Mouse (Mus musculus) gastrocnemius, adult 8-10 months (tissue): Measurements from ENCODE around the gene Trim30a. TPM values are rescaled to one million over a fixed set of nuclear protein-coding genes. Genes with fewer than 3 reads are reported as not detected.
"Not testable (repeated sequence)": the region's sequence is repeated elsewhere in the genome, so short reads cannot be mapped to it uniquely, and the experiment has no call there.

Experiments
- DNase-seq, 2 experiments: peaks; one replicate each; pipeline ENCODE4 v3.0.0; 2022; ENCODE audit warnings: low spot score in 2 of 2
- total RNA-seq, 4 experiments: library from RNA; stranded (reverse); gene quantifications; 2 replicates each; pipeline ENCODE4 v1.2.4; 2022

Gene Trim30a
- total RNA-seq = under 1 TPM; 0.53 to 0.96 (median 0.82) TPM

DNA sequence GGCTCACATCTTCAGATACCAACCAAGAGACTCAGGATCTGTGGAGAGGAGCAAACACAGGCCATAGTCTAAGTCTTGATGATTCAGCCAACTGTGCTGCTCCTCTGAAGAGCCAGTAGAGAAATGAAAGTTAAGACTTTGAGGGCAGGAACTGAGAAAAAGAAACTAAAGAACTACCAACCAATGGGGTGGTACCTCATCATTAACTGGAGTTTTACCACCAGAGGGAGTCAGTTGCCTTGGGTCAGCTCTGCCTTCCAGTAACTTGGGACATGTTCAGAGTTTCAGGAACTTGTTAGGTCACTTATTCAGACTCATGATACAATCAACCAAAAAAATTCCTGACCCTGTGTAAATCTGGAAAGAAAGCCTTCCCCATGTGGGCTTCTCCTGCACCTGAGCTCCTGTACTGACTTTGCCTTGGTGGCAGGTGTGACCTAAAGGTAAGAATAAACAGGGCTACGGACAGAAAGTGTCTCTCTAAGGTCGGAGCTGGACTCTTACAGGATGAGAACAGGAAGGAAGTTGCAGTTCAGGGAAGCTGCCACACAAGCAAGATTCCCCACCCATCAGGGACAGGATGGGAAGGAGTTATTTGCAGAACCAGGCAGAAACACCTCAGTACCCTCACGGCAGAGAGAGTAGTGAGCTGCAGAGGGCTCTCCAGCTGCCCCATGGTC lies at the start of gene Trim30a:
Gene Trim30a (minus strand): TSS at position 129 of the 680 bp plus-strand sequence.
- no peak for DNase-seq

DNA sequence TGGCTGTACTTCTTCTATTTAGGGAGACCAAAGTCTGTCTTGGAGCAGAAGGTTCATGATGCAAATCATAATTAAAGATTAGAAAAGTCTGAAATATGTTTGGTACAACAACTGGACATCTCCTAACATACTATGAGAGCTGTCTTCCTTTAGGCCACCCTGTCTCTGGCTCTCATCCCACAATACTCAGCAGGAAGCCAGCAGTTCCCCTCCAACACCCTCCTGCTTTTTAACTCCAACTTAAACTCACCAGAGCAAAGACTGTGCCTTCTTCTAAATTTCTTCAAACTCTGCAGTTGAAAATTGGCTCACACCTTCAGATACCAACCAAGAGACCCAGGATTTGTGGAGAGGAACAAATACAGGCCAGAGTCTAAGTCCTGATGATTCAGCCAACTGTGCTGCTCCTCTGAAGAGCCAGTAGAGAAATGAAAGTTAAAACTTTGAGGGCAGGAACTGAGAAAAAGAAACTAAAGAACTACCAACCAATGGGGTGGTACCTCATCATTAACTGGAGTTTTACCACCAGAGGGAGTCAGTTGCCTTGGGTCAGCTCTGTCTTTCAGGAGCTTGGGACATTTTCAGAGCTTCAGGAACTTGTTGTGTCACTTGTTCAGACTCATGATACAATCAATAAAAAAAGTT lies 42.5 kb upstream of the Trim30a start, which contains the start of gene Trim30d:
Gene Trim30d (minus strand): TSS at position 429 of the 645 bp plus-strand sequence.
- DNase-seq = not testable (repeated sequence)

DNA sequence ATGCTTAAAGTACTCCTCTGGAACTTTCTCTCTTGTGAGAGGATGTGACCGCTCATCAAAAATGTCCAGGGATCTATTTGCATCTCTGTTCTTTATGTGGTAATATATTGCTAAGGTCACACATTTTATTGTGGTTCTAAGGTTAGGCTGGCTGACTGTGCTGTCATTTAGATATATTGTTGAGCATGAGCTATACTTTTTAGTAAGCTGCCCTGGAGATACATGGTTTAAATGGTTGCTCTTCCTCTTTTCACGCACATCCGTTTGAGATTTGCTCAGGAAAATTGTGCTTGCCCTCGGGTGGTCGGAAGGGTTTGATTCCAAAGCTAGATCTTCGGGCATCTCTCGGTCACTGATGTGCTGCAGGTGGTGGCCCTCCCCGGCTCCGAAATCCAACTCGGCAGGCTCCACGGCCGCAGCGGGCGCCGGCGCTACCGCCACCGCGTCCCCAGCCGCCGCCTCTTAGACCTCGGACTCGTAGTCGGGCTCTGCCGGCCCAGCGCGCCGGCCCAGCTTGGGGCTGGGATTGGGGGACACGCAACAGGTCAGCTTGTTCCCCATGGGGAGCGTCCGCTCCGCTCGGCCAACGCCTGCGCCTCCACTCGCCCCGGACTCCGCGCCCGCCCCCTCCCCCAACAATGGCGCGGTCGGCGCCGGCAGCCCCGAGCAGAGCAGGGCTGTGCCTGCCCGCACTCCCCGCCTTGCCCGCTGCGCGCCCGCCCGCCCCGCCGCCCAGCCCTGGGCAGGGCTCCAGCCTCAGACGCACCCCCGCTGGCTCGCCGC lies 36.8 kb upstream of the Trim30a start:
- no peak for DNase-seq

DNA sequence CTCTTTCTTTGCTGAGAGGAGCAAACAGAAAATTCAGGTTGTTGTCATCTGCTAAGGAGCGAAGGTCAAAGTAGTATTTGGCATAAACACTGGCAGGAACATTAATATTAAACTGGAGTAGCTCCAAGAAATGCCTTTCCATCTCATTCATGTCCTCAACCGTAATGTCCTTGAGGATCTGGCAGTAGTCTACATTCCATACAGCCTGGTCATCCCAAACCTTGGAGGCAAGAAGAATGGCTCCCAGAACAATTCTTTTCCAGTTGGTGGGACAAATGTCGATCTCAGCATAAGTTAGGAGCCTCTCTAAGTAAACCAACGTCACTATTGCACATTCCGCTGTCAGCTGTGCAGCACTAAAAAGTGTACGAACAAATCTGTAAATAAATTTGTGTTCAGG lies 36.2 kb upstream of the Trim30a start:
- not testable (repeated sequence) for DNase-seq

DNA sequence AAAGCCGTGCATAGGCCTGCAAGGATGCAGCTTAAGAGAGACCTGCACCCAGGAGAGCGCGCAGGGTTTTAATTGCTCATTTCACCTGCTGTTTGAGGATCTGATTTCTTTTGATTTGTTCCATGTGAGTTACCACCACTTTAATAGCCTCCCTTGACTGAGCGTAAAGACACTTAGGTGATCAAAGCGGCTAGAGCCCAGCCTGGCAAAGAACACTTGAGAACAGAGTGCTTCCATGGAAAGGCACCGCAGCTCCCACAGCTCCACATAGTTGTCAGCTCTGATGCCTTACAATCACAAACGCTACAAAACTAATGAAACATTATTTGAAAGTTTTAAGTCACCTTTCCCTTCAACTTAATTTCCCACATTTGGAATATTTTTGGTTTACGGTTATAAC lies 34.5 kb upstream of the Trim30a start:
- DNase-seq = not testable (repeated sequence)

DNA sequence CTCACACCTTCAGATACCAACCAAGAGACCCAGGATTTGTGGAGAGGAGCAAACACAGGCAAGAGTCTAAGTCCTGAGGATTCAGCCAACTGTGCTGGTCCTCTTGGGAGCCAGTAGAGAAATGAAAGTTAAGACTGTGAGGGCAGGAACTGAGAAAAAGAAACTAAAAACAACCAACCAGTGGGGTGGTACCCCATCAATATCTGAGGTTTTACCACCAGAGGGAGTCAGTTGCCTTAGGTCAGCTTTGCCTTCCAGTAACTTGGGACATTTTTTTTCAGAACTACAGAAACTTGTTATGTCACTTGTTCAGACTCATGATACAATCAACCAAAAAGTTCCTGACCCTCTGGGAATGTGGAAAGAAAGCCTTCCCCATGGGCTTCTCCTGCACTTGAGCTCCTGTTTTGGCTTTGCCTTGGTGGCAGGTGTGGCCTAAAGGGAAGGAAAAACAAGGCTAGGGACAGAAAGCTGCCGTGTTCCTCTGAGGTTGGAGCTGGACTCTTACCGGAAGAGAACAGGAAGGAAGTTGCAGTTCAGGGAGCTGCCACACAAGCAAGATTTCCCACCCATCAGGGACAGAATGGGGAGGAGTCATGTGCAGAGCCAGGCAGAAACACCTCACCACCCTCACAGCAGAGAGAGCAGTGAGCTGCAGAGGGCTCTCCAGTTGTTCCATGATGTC lies 18.9 kb downstream of the Trim30a start:
- DNase-seq = no peak

DNA sequence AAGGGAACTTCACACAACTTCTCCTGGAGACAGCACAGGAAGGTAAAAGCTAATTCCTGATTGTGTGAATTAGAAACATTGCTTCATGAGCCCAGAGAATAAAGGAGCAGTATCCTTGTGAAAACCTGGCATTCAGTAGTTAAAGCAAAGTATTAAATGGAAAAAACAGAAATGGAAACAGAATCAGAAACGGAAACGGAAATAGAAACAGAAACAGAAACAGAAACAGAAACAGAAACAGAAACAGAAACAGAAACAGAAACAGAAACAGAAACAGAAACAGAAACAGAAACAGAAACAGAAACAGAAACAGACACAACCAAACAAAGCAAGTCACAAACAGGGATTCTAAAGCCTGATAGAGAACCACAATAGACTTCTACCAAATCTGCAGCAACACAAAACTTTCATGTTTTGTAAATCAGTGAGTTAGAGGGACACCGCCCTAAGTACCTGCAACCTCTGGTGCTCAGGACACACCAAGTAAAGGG lies 60.5 kb downstream of the Trim30a start:
- no peak for DNase-seq

DNA sequence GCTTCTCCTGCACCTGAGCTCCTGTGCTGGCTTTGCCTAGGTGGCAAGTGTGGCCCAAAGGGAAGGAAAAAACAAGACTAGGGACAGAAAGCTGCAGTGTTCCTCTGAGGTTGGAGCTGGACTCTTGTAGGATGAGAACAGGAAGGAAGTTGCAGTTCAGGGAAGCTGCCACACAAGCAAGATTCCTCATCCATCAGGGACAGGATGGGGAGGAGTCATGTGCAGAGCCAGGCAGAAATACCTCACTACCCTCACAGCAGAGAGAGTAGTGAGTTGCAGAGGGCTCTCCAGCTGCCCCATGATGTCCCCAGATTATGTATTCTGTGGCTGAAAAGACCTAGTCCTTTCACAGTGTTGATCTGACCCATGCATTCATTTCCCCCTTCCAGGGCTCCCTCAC lies 63.9 kb downstream of the Trim30a start:
- no peak for DNase-seq

DNA sequence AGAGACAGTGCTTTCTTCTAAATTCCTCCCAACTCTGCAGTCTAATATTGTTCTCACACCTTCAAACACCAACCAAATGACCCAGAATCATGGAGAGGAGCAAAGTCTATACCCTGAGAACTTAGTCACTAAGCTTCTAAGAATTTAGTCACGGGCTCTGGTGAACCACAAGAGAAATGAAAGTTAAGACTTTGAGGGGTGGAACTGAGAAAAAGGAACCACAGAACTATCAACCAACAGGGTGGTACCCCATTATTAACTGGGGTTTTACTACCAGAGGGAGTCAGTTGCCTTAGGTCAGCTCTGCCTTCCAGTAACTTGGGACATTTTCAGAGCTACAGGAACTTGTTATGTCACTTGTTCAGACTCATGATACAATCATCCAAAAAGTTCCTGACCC lies 64.3 kb downstream of the Trim30a start, which contains the start of gene Trim30c:
Gene Trim30c (minus strand): TSS at position 140 of the 400 bp plus-strand sequence.
- DNase-seq = no peak

DNA sequence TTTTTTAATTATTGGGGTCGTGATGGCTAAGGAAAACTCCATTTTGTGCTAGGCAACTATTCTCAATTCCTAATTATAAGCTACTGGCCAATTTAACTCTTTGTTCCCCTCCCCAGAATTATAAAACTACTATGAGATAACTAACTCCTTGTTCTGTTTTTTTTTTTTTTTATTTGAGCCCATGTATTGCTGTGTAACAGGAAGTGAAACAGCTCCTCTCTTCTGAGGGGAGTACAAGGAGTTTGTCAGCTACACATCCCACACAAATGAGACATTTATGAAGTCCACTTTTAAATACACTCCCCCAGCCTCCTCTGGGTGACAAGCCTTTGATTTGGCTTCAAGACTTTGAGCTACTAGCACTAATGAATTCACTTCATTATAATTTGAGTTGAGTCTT lies 66.5 kb downstream of the Trim30a start:
- no peak for DNase-seq

DNA sequence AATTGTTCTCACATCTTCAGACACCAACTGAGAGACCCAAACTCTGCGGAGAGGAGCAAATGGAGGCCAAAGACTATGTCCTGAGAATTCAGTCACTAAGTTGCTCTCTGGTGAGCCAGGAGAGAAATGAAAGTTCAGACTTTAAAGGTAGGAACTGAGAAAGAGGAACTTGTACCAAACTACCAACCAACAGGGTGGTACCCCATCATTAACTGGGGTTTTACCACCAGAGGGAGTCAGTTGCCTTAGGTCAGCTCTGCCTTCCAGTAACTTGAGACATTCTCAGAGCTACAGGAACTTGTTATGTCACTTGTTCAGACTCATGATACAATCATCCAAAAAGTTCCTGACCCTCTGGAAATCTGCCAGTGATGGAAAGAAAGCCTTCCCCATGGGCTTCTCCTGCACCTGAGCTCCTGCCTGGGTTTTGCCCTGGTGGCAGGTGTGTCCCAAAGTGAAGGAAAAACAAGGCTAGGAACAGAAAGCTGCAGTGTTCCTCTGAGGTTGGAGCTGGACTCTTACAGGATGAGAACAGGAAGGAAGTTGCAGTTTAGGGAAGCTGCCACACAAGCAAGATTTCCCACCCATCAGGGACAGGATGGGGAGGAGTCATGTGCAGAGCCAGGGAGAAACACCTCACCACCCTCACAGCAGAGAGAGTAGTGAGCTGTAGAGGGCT lies 95.1 kb downstream of the Trim30a start, which contains the start of gene Trim30b:
Gene Trim30b (minus strand): TSS at position 149 of the 679 bp plus-strand sequence.
- DNase-seq = no peak

DNA sequence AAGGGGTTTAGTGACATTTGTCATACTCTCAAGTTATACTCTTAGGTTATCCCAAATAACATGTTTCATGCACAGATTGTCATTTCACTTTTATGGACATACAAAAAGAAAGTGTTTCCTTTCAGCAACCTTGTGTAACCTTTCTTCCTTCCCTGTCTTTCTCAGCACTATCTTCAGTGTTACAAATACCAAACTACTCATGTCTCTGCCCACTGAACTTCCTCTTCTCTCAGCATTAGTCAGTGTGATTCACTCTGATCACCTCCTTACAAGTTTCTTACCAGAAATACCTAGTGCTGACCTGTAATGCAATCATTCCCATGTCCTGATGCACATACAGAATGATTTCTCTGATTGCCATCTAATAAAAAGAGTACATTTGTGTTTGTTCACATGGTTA lies 98.7 kb downstream of the Trim30a start:
- no peak for DNase-seq

Other genes with a start within 250 kb of the Trim30a start
- gene Trim6, start 246.4 kb downstream of the Trim30a start, total RNA-seq = under 1 TPM; 0.19 to 0.99 (median 0.20) TPM
- gene Trim34a, start 220.7 kb downstream of the Trim30a start, total RNA-seq = 1 to 10 TPM in 1 of 4 experiments, under 1 TPM in 3; 0.87 to 1.6 (median 0.95) TPM
- gene Trim5, start 177.1 kb downstream of the Trim30a start, total RNA-seq = under 1 TPM; 0.56 to 0.70 (median 0.66) TPM
- gene Trim12a, start 149.7 kb downstream of the Trim30a start, total RNA-seq = 1 to 10 TPM; 2.1 to 2.6 (median 2.3) TPM
- gene Trim34b, start 135.7 kb downstream of the Trim30a start, total RNA-seq = not detected
- gene Trim12c, start 111.8 kb downstream of the Trim30a start, total RNA-seq = 1 to 10 TPM; 2.3 to 3.1 (median 2.6) TPM
- gene Trim30b, start 95.3 kb downstream of the Trim30a start, total RNA-seq = not detected
- not detected for gene Trim30c, start 64.4 kb downstream of the Trim30a start, total RNA-seq
- under 1 TPM; 0.24 to 0.43 (median 0.39) TPM for gene Trim30d, start 42.7 kb upstream of the Trim30a start, total RNA-seq
- gene Olfr651, start 84.9 kb upstream of the Trim30a start, total RNA-seq = not detected
- gene Olfr652, start 95.7 kb upstream of the Trim30a start, total RNA-seq = not detected
- gene Olfr653, start 112.1 kb upstream of the Trim30a start, total RNA-seq = not detected
- not detected for gene Olfr654, start 121.8 kb upstream of the Trim30a start, total RNA-seq
- gene Olfr655, start 136.6 kb upstream of the Trim30a start, total RNA-seq = not detected
- gene Olfr656, start 148.8 kb upstream of the Trim30a start, total RNA-seq = not detected
- gene Olfr657, start 159.6 kb upstream of the Trim30a start, total RNA-seq = not detected
- not detected for gene Olfr658, start 182.1 kb upstream of the Trim30a start, total RNA-seq
- not detected for gene Olfr659, start 201.6 kb upstream of the Trim30a start, total RNA-seq
- gene Olfr661, start 221.3 kb upstream of the Trim30a start, total RNA-seq = not detected